Mouse (Mus musculus) bone marrow macrophage, adult 2 months (primary cell): ENCODE results near the gene Suclg2.

Experiments used
- CTCF ChIP-seq: IDR thresholded peaks from 2 replicates; pipeline ENCODE4 v1.5.1; 2012; ENCODE audit warnings: low read depth, mild to moderate bottlenecking, low read length, moderate library complexity
- POLR2A ChIP-seq: IDR thresholded peaks from 2 replicates; pipeline ENCODE4 v1.6.1; 2012; ENCODE audit warnings: mild to moderate bottlenecking, low read depth, low read length, borderline replicate concordance

DNA sequence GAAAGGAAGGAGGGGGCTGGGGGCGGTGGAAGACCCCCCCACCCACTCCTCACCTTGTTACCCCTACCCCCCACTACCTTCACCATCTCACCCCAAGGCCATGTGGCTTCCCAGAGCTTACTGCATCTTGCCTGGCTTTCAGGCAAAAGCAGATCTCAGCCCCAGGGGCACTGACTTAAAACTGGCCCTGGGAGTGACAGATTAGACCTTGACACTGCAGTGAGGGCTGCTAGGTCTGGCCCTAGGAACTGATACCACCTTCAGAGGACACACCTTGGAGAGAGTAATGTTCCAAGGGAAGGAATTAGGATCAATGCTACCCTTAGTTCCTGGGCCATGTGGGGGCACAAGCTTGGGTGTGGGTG lies 351 bp upstream of the Suclg2 start:
- TF ChIP-seq POLR2A (no peak), CTCF (no peak)
